Mouse (Mus musculus) retina, postnatal 7 days (tissue): ENCODE results near the gene Rps9.

ENCODE experiments used
- DNase-seq: peaks from one replicate; pipeline ENCODE4 v3.0.0-alpha.2; 2012; ENCODE audit warnings: low read depth, low spot score

The Rps9 gene

DNA sequence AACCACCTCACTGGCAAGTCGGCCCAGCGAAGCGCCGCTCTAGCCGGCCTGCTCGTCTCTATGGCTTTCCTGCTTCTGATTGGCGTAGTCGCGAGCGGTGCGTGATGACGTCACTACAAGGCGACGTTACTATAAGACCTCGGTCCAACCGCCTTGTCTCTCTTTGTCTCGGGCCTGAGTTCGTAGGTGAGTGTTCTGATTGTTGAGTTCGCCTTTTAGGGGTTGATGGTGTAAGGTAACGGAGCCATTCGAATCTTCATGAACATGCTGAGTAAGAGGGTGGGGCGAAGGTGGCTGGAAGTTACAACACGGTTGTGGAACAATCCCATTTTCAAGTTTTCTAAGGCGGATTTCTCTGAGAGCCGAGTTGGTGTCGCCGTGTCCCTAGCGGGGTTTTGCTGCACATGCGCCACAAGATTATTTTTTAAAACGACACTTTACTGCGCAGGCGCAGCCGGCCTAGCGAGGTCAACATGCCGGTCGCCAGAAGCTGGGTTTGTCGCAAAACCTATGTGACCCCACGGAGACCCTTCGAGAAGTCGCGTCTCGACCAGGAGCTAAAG lies at the start of gene Rps9:
Rps9 (plus strand) TSS at position 115 of the 563 bp plus-strand sequence.
- peak; percentile 97 for DNase-seq

GRCm38 (mm10) chr7:3656966-3657365 lies 46.8 kb upstream of the Rps9 start:
- no peak for DNase-seq

DNA sequence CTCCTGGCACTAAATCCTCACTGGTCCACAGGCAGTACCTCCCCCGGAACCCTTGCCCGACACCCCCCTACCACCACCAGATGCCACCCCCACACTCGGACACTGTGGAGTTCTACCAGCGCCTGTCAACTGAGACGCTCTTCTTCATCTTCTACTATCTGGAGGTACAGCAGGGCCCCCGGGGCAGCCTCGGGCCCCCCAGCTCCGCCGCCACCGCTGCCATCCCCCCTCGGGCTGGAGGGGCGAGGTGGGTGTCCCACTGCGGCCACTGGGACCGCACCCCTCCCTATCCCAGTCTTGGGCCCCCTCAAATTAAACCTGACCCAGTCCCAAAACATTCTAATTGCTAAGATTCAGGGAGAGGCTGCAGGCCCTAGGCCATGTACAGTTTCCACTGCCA lies 45.2 kb upstream of the Rps9 start:
- DNase-seq = no peak

DNA sequence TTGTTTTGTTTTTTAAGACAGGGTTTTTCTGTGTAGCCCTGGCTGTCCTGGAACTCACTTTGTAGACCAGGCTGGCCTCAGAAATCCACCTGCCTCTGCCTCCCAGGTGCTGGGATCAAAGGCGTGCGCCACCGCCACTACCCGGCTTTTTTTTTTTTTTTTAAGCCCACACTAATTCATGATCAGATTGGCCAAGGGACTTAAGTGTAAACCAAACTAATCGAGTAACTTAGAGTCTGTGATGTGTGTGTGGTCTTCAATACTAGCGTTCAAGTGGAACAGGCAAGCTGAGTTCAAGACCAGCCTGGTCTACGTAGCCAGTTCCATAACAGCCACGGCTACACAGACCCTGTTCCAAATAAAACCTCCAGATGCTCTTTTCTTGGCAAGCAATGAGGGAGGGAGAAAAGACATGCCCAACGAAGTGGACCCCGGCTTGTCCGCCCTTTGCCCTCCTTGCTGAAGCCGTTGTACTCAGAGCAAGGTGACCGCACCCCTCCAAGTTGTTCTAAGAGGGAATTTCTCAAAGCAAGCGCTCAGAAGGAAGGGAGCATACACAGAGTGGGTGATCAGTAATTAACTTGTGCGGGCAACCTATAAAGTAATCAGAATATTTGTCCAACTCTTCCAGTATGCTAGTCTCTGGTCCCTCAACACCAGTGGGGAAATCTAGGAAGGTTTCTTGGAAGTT lies 39.1 kb upstream of the Rps9 start:
- DNase-seq = no peak

- peak; percentile 90 for DNase-seq
These were observed 38.3 kb upstream of the Rps9 start, which contains the start of gene Leng1 for GRCm38 (mm10) chr7:3665215-3666114. Gene Leng1 (minus strand): TSS chr7:3665840.

DNA sequence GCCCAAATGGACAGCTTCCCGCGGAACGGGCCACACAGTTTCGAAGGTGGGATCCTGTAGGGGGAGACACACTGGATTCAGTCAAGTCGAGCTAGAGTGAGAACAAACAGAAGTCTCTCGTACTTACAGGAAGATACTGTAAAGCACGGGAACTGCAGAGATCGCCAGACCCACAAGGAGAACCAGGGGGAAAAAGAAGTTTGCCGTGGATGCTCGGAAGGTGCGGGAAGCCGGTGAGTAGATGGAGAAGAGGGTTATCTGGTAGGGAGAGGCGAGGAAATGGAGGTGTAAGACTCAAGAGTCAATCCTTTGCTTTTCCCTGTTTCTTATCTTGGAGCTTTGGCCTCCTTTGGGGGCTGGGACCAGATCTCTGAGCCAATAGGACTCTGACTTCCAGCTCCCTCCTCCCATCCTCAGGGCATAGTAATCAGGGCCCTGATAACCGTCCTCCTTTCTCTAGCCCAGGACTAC lies 36.8 kb upstream of the Rps9 start:
- no peak for DNase-seq

- peak; percentile 80 for DNase-seq
These were observed 29.1 kb upstream of the Rps9 start for GRCm38 (mm10) chr7:3674507-3675227.

DNA sequence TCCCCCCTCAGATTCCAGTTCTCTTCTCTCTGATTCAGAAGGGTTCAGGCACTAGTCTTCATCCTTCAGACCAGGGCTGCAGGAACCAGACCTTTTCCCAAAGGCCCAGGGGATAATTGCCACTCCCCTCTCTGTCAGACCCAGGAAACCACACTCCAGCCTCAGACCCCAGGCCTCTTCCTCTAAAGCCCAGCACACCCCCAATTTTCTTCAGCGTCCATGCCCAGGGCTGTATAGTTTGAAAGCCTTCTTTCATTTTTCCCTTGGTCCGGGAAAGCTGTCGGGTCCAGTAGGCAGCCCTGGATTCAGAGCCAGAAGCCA lies 28.6 kb upstream of the Rps9 start:
- no peak for DNase-seq

DNA sequence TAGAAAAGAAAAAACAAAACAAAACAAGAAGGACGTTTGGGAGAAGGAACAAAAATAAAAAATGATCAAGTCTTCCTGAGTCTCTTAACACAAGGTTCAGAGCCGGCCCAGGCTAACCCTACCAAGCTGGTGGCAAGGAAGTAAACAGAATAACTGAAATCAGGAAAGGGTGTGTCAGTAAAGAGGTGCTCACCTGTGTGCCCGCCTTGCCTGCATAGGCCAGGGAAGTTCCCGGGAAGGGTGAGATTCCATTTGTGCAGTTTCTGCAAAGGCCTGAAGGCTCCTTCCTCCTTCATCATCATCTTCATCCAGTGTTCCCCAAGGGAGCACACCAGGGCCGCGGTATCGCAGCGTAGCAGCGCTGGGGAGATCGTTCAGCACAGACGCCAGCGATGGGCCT lies 27.4 kb upstream of the Rps9 start:
- no peak for DNase-seq

DNA sequence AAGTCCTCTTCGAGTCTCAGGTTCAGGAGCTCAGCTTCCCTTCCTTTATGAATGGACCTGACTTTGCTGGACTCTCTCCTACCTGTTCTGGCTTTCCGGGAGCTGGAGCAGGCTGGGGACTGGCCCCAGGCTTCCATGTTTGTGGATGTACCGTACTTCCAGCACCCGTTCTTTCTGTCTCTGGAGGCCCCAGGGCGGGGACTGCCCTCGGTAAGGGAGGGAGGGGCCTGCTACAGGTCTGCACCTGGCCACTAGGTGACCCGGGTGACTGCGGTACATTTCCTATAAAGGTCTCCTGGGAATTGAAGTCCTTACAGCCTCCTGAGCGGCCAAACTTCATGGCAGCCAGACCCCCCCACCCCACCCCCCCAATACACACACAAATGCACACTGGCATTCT lies 26.5 kb upstream of the Rps9 start, which contains the start of gene Tmc4:
Tmc4 (minus strand) TSS at position 212 of the 400 bp plus-strand sequence.
- no peak for DNase-seq

- no peak for DNase-seq
These were observed 19.8 kb upstream of the Rps9 start for GRCm38 (mm10) chr7:3683908-3684550.

DNA sequence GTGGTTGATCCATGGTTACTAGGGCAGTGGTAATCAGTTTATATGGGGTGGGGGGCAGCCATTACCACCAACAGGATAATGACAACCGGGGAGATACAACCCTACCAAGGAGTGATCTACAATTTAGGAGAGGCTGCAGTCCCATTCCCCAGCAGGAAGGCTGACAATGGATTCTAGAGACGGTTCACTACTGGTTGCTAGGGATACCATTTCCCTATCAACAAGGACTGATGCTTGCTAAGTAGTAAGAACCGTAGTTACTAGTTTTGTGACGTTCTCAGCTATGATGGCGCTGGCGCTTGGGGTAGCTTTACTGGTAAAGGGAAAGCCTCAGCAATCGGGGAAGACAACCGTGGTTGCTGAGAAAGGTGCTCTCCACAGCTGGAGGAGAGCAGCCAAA lies 19.1 kb upstream of the Rps9 start:
- no peak for DNase-seq

DNA sequence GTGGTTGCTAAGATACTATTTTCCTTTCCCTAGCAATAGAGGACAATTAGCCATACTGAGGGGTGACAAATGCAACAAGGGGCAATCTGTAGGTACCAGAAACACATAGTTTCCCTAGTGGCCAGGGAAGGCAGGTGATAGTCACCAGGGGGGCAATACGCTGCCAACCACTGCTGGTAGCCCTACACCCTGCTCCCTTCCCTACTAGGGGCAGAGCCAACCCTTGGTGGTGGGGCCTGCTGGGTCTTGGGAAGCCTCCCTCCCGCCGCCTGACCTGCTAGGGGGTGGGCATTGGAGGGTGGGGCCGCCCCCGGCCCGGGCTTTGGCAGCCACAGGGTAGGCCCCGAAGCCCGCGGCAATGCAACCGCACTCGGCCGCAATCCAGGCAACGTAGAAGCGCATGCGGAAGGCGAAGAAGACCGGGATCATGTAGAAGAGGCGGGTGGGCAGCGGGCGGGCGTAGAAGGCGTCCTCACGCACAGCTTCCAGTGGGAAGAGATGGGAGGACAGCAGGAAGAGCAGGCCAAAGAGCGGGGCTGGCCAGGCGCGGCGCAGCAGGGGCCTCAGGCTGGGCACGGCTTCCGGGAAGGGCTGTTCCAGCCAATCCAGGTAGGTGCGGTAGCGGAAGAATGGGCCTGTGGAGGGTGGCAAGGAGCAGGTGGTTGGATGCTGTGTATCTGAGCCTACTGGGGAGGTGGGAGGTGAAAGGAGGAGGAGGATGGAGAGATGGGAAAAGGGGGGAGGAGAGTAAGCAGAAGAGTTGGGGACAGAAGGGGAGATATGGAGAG lies 18.2 kb upstream of the Rps9 start:
- no peak for DNase-seq

GRCm38 (mm10) chr7:3691919-3692318 lies 11.9 kb upstream of the Rps9 start:
- no peak for DNase-seq

- no peak for DNase-seq
These were observed 11.3 kb upstream of the Rps9 start, which contains the start of gene Tsen34 for GRCm38 (mm10) chr7:3692382-3692986. Gene Tsen34 (plus strand): TSS chr7:3692863.

GRCm38 (mm10) chr7:3692987-3693808 lies 10.6 kb upstream of the Rps9 start, which contains the start of gene Mboat7:
Gene Mboat7 (minus strand): TSS chr7:3693523.
- peak; percentile 94 for DNase-seq

GRCm38 (mm10) chr7:3693809-3694075 lies 10.1 kb upstream of the Rps9 start:
- DNase-seq = no peak

- peak; percentile 19 for DNase-seq
These were observed 9.5 kb upstream of the Rps9 start for GRCm38 (mm10) chr7:3694076-3694948.
